Mouse (Mus musculus): ENCODE data around the gene Slc39a5. TPM values are rescaled to one million over a fixed set of nuclear protein-coding genes. Genes with fewer than 3 reads are reported as not detected.

Slc39a5 gene
- not detected for total RNA-seq (2023)

DNA sequence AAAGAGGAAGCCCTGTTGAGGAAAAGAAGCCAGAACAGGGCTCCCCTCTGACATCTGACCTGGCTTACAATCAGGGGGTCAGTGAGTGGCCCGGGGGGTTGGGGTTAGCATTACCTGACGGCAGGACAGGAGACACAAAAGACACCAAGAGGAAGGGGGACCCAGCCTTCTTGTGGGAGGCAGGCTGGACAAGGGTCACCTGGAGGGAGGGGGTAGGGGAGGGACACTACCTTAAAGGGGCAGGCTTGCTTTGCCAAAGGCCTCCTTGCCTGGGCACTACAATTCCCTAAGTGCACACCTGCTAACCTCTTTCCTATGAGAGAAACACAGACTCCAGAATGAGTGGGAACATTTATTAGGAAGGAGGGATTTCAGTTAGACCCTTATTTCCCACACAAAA is at the start of gene Slc39a5:
Gene Slc39a5, minus strand, starts transcription at position 174 of the 400 bp plus-strand sequence.

DNA sequence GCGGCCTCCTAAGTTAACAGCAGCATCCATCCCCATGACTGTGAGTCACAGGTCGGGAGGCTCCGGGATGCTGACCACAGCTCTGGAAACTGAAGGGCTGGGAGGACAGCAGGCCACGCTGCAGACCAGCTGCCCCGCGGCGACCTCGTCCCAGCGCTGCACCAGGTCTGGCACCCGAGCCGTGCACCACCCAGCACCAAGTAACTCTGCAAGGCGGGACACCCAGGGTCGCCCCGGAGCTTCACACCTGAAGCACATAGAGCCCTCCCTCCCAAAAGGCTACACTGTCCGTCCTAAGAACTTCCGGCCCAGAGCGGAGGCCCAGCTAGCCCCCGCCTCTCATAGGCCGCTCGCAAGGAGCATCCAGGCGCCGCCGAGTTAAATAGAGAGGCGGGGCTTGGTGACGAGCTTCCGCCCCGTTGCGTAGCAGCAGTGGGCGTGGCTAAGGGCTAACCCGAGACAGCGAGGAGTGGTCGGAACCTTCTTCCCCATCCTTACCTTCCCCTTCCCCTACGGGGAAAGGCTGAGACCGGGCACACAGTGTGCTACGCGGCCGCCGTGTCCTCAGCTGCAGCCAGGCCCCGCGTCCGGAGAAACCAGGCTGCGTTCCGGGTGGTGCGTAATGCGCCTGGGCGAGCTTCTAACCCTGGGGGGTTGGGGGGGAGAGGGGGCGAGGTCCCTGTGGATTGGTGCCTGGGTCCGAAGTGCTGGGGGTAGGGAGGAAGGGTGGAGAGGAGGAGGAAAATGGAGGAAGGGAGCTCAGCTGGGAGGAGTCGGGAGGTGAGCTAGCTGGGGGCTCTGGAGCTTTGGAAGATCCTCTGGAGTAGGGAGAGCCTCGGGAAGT is 10.4 kb upstream of the Slc39a5 start, which contains the start of the genes Nabp2 and Rnf41:
Gene Nabp2, minus strand, starts transcription at position 282 of the 844 bp plus-strand sequence.
Gene Rnf41, plus strand, starts transcription at position 447 of the 844 bp plus-strand sequence.

DNA sequence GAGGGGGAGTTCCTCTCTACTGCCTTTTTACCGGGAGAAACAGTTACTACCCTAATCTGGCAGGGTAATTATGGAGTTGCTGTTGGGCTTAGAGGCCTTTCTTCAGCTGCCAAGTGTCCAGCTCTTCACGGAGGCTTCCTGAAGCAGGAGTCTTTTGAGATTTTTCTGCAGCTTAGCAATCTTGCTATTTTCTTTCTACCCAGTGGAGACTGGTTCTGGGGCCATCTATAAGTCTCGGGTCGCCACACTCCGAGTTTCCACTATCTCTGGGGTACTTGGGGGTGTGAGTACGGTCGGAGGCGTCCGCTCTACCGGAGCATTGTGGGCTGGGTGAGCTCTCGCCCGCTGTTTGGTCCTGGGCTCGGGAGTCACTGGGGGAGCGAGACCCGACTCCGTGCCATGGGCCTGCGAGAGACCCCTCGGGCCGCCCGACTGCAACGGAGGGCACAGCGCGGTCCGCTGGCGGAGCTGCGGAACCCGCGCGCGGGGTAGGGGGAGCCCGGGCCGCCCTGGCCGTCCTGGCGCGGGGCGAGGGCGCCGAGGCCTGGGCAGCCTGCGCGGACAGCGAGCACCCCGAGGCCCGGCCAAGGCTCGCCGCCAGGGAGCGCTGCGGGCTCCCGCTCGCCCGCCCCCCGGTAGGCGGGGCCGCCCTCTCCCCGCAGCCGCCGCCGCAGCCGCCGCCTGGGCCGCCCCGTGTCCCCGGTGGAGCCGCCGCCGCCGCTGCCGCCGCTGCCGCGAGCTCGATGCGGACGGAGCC is 24.4 kb downstream of the Slc39a5 start, which contains the start of gene Ankrd52:
Gene Ankrd52, plus strand, starts transcription at position 661 of the 757 bp plus-strand sequence.

DNA sequence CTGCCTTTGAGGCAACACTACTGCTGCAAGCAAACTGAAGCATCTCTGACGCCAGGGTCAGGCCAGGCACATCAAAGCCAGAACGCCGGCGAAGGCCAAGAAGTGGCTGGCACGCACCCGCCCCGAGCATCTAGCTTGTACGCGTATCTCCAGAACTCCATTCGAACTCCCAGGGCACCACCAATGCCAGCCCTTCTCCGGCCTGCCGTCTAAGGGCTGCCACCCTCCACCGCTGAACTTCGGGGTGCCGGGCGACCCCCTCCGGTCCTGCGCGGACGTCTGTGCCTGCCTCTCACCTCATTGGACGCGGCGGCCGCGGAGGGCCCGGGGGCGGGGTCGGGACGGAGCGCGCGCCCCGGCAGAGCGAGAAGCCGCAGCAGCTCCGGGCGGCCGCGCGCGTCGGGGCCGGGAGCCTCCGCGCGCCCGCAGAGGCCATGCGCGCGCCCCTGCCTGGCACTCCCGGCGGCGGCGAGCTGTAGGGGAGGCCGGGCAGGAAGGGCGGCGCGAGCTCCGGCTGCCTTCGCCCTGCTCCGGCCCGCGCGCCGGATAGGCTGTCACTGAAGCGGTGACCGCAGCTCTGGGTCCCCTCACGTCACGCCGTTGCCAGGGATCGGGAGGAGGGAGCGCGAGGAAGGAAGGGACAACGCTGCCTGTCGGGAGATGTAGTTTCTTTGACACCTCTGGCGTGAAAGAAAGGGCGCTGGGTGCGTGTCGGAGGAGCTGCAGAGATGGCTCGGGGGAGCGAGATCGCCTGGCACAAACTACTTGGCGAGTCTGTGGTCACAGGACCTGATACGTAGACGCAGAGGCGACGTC is 32.4 kb downstream of the Slc39a5 start, which contains the start of gene Coq10a:
Gene Coq10a, minus strand, starts transcription at position 596 of the 816 bp plus-strand sequence.

Other genes starting within 250 kb of the Slc39a5 start
- 10 to 100 TPM in 1 of 2 experiments, 1 to 10 TPM in 1; 9.3 to 10.6 TPM for gene Rbms2, start 220.9 kb downstream of the Slc39a5 start, total RNA-seq (2023)
- gene Gls2, start 206.8 kb downstream of the Slc39a5 start, total RNA-seq (2023), result under 1 TPM in 1 of 2 experiments, not detected in 1; 0.36 TPM
- 1 to 10 TPM; 4.0 to 5.7 TPM for gene Spryd4, start 189.4 kb downstream of the Slc39a5 start, total RNA-seq (2023)
- not detected for gene Mip, start 175.4 kb downstream of the Slc39a5 start, total RNA-seq (2023)
- 10 to 100 TPM; 23.8 to 29.8 TPM for gene Timeless, start 169.2 kb downstream of the Slc39a5 start, total RNA-seq (2023)
- under 1 TPM; 0.42 to 0.64 TPM for gene Apon, start 147.1 kb downstream of the Slc39a5 start, total RNA-seq (2023)
- not detected for gene Apof, start 132.6 kb downstream of the Slc39a5 start, total RNA-seq (2023)
- gene Stat2, start 130.7 kb downstream of the Slc39a5 start, total RNA-seq (2023), result 10 to 100 TPM; 33.8 to 44.4 TPM
- gene Il23a, start 102.5 kb downstream of the Slc39a5 start, total RNA-seq (2023), result not detected
- 10 to 100 TPM; 27.4 to 30.6 TPM for gene Pan2, start 97.9 kb downstream of the Slc39a5 start, total RNA-seq (2023)
- 10 to 100 TPM; 26.9 to 36.3 TPM for gene Cnpy2, start 78.8 kb downstream of the Slc39a5 start, total RNA-seq (2023)
- 100 to 1,000 TPM in 1 of 2 experiments, 10 to 100 TPM in 1; 93.2 to 107 TPM for gene Cs, start 63.5 kb downstream of the Slc39a5 start, total RNA-seq (2023)
- gene Coq10a, start 32.2 kb downstream of the Slc39a5 start, total RNA-seq (2023), result 10 to 100 TPM; 15.4 to 17.8 TPM
- 10 to 100 TPM; 35.0 to 42.4 TPM for gene Ankrd52, start 24.1 kb downstream of the Slc39a5 start, total RNA-seq (2023)
- gene Nabp2, start 10.3 kb upstream of the Slc39a5 start, total RNA-seq (2023), result 10 to 100 TPM; 31.6 to 43.5 TPM
- 10 to 100 TPM; 37.6 to 38.5 TPM for gene Rnf41, start 10.4 kb upstream of the Slc39a5 start, total RNA-seq (2023)
- gene Smarcc2, start 58.0 kb upstream of the Slc39a5 start, total RNA-seq (2023), result 10 to 100 TPM; 95.0 to 97.7 TPM
- gene Myl6, start 92.9 kb upstream of the Slc39a5 start, total RNA-seq (2023), result 1,000 to 10,000 TPM; 1,139 to 1,227 TPM
- 1 to 10 TPM in 1 of 2 experiments, under 1 TPM in 1; 0.98 to 1.8 TPM for gene Myl6b, start 97.5 kb upstream of the Slc39a5 start, total RNA-seq (2023)
- gene Esyt1, start 124.6 kb upstream of the Slc39a5 start, total RNA-seq (2023), result 100 to 1,000 TPM; 126 to 159 TPM
- gene Zc3h10, start 146.5 kb upstream of the Slc39a5 start, total RNA-seq (2023), result 10 to 100 TPM; 25.6 to 28.0 TPM
- gene Rpl41, start 148.1 kb upstream of the Slc39a5 start, total RNA-seq (2023), result 1,000 to 10,000 TPM; 1,597 to 1,656 TPM
- gene Pa2g4, start 164.8 kb upstream of the Slc39a5 start, total RNA-seq (2023), result 10 to 100 TPM; 42.7 to 48.3 TPM
- under 1 TPM; 0.49 to 0.58 TPM for gene Erbb3, start 188.4 kb upstream of the Slc39a5 start, total RNA-seq (2023)
- 100 to 1,000 TPM; 471 to 533 TPM for gene Rps26, start 225.5 kb upstream of the Slc39a5 start, total RNA-seq (2023)
- not detected for gene Ikzf4, start 244.8 kb upstream of the Slc39a5 start, total RNA-seq (2023)

Data from neutrophil, adult 59 days (primary cell).